Mouse (Mus musculus) heart, postnatal 0 days (tissue): ENCODE results near the gene Mroh3. TPM values are rescaled to one million over a fixed set of nuclear protein-coding genes. Genes with fewer than 3 reads are reported as not detected.
A peak's percentile ranks its signal among the peaks of the same experiment; 100 is the strongest.

Experiments
- ATAC-seq: fragments of 200-750 bp; cut with Nextera tagmentation; 2 replicates; pipeline ENCODE4 v1.8.0; 2017; ENCODE audit warnings: low read depth, moderate number of reproducible peaks, moderate library complexity; ENCODE audit not compliant: insufficient read depth
- DNase-seq: peaks from one replicate; pipeline ENCODE4 v3.0.0-alpha.2; 2016; ENCODE audit warnings: low spot score
- H3K27ac ChIP-seq: fragments of 300-500 bp; sonication (generic); 2 replicates; pipeline ENCODE4 v1.5.1; 2014; ENCODE audit warnings: low read depth, mild to moderate bottlenecking
- H3K27me3 ChIP-seq: fragments of 300-500 bp; sonication (generic); 2 replicates; pipeline ENCODE4 v1.6.1; 2014; ENCODE audit warnings: low read length, mixed read lengths; ENCODE audit not compliant: control insufficient read depth, insufficient read depth
- H3K36me3 ChIP-seq: fragments of 300-500 bp; sonication (generic); replicated peaks from 2 replicates; pipeline ENCODE4 v1.6.1; 2014; ENCODE audit warnings: low read length, mixed read lengths; ENCODE audit not compliant: control insufficient read depth, insufficient read depth
- H3K4me1 ChIP-seq: fragments of 300-500 bp; sonication (generic); 2 replicates; pipeline ENCODE4 v1.6.1; 2014; ENCODE audit warnings: antibody characterized with exemption; ENCODE audit not compliant: control insufficient read depth, insufficient read depth
- H3K4me2 ChIP-seq: fragments of 300-500 bp; sonication (generic); 2 replicates; pipeline ENCODE4 v1.6.1; 2014; ENCODE audit warnings: low read depth, mild to moderate bottlenecking, low read length, moderate library complexity
- H3K4me3 ChIP-seq: fragments of 300-500 bp; sonication (generic); 2 replicates; pipeline ENCODE4 v1.5.1; 2014; ENCODE audit warnings: low read depth, low read length
- H3K9ac ChIP-seq: fragments of 300-500 bp; sonication (generic); replicated peaks from 2 replicates; pipeline ENCODE4 v1.6.1; 2014; ENCODE audit warnings: low read depth, low read length, mixed read lengths
- H3K9me3 ChIP-seq: fragments of 300-500 bp; sonication (generic); replicated peaks from 2 replicates; pipeline ENCODE4 v1.6.1; 2016; ENCODE audit warnings: low read length; ENCODE audit not compliant: control insufficient read depth
- EP300 ChIP-seq: IDR thresholded peaks from 2 replicates; pipeline ENCODE4 v1.6.1; 2016; ENCODE audit warnings: antibody characterized with exemption, low read depth
- WGBS: fragments of 180-500 bp; shearing (Covaris S2); extraction: QIAGEN DNeasy Blood & Tissue Kit; methylation state at CpG from one replicate; pipeline ENCODE4 v1.1.7; 2014; 5-methylcytosine and 5-hydroxymethylcytosine counted together
- polyA plus RNA-seq: library from polyadenylated mRNA; unstranded; fragments of >200 nt; fragmentation: Nextera tagmentation; extraction: Ambion mirVana; gene quantifications from 2 replicates; pipeline ENCODE4 v1.2.1, GENCODE M21; 2015
- total RNA-seq: library from RNA; depleted of rRNA; stranded (reverse); fragments of >200 nt; gene quantifications from 2 replicates; pipeline ENCODE4 v1.2.3, GENCODE M21; 2014; ENCODE audit warnings: low replicate concordance; rRNA removed

The Mroh3 gene
- total and polyA plus RNA-seq, 2 experiments from 2014 or later: not detected

- Histone ChIP-seq H3K9ac (peak overlapping the region; percentile 58; the same call in 1 of the 2 replicates), H3K4me2 (peak overlapping the region; percentile 99), H3K36me3 (no peaks in the 10 kb centered on the region), H3K27ac (no peak overlapping the region), H3K4me3 (peak overlapping the region; percentile 68), H3K27me3 (peaks cover 15% of the 10 kb centered on the region), H3K9me3 (no peaks in the 10 kb centered on the region), H3K4me1 (peaks cover 45% of the 10 kb centered on the region)
- WGBS: 59% methylated on average over 10 of the region's 10 CpGs
- no peak for TF ChIP-seq EP300
- no peak for DNase-seq
- no peak for ATAC-seq
These were observed 80.0 kb downstream of the Mroh3 start for GRCm38 (mm10) chr1:136132386-136133201.

Other genes with a start within 250 kb of the Mroh3 start
- gene Igfn1, start 206.5 kb downstream of the Mroh3 start, total RNA-seq: not detected in 2 replicates
- gene Igfn1, start 206.5 kb downstream of the Mroh3 start, polyA plus RNA-seq: 0.04 and 0.05 TPM in 2 replicates
- 45.3 and 46.0 TPM in 2 replicates for gene Tmem9, start 204.7 kb downstream of the Mroh3 start, total RNA-seq
- 51.2 and 57.3 TPM in 2 replicates for gene Tmem9, start 204.7 kb downstream of the Mroh3 start, polyA plus RNA-seq
- gene Ascl5, start 162.0 kb downstream of the Mroh3 start, total RNA-seq: not detected in 2 replicates
- not detected in 2 replicates for gene Ascl5, start 162.0 kb downstream of the Mroh3 start, polyA plus RNA-seq
- gene Cacna1s, start 160.1 kb downstream of the Mroh3 start, total RNA-seq: 13.8 TPM in 1 of 2 replicates, not detected in the other
- gene Cacna1s, start 160.1 kb downstream of the Mroh3 start, polyA plus RNA-seq: 0.49 and 0.80 TPM in 2 replicates
- gene Kif21b, start 81.4 kb downstream of the Mroh3 start, total RNA-seq: 0.38 and 2.8 TPM in 2 replicates
- 0.18 and 0.26 TPM in 2 replicates for gene Kif21b, start 81.4 kb downstream of the Mroh3 start, polyA plus RNA-seq
- gene Inava, start 21.4 kb upstream of the Mroh3 start, total RNA-seq: 0.42 and 0.70 TPM in 2 replicates
- gene Inava, start 21.4 kb upstream of the Mroh3 start, polyA plus RNA-seq: 0.21 TPM in 1 of 2 replicates, not detected in the other
- gene Gpr25, start 48.0 kb upstream of the Mroh3 start, total RNA-seq: not detected in 2 replicates
- not detected in 2 replicates for gene Gpr25, start 48.0 kb upstream of the Mroh3 start, polyA plus RNA-seq
- 16.4 and 17.4 TPM in 2 replicates for gene Camsap2, start 133.3 kb upstream of the Mroh3 start, total RNA-seq
- gene Camsap2, start 133.3 kb upstream of the Mroh3 start, polyA plus RNA-seq: 3.7 and 4.5 TPM in 2 replicates
- 7.4 and 8.3 TPM in 2 replicates for gene Ddx59, start 202.4 kb upstream of the Mroh3 start, total RNA-seq
- gene Ddx59, start 202.4 kb upstream of the Mroh3 start, polyA plus RNA-seq: 9.2 and 10.3 TPM in 2 replicates